Mouse (Mus musculus): Measurements from ENCODE around the gene Tns1. TPM values are rescaled to one million over a fixed set of nuclear protein-coding genes. Genes with fewer than 3 reads are reported as not detected.

Tns1 gene
- total and polyA plus RNA-seq, 3 experiments = 0.11 TPM; not detected in 2

DNA sequence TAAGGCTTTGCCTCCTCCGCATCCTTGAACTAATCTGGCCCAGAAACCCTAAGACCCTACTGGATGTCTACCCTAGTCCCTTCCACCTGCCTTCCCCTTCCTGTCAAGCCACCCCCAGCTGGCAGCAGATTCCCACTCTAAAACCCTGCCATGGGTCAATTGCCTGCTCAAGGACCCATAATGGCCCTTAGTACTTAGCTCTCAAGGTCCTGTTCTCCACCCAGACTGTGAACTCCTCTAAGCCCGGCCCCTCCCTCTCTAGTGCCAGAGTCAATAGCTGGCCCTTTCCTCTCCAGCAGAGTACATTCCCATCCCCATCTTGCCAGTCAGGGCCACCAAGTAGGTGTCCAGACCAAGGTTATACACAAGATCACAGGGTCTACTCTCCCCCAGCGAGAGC, 115.3 kb downstream of the Tns1 start:
- Histone ChIP-seq H3K9ac (ENCODE audit: control insufficient read depth, low read depth, low read length, poor library complexity, severe bottlenecking) (no peak overlapping the region), H3K79me2 (ENCODE audit: control insufficient read depth, insufficient read depth, low read length, poor library complexity) (no peaks in the 10 kb centered on the region), H3K27ac (ENCODE audit: control insufficient read depth, low read depth, low read length) (no peak overlapping the region), H3K36me3 (ENCODE audit: control insufficient read depth in 1 of 2, insufficient read depth in 2 of 2, low read length in 2 of 2) (no peaks in the 10 kb centered on the region), H3K4me1 (ENCODE audit: control insufficient read depth in 1 of 2, insufficient read depth in 2 of 2, low read length in 2 of 2) (no peaks in the 10 kb centered on the region), H3K9me3 (replicated peaks; ENCODE audit: insufficient read depth, low read length) (no peaks in the 10 kb centered on the region), H3K27me3 (ENCODE audit: control insufficient read depth in 1 of 2, insufficient read depth in 2 of 2, low read length in 2 of 2) (no peaks in the 10 kb centered on the region), H3K4me3 (ENCODE audit: control insufficient read depth in 1 of 2, insufficient read depth in 1 of 2, low read depth in 2 of 2, low read length in 2 of 2) (no peak overlapping the region)
- DNase-seq (ENCODE audit: low read depth, low spot score) = no peak
- TF ChIP-seq MAX (IDR thresholded peaks at IDR 0.05; ENCODE audit: low read length) (no peak), ZKSCAN1 (IDR thresholded peaks at IDR 0.05; ENCODE audit: low read depth, low read length) (no peak), RAD21 (IDR thresholded peaks at IDR 0.05; ENCODE audit: low read depth, low read length) (no peak), ZC3H11A (IDR thresholded peaks at IDR 0.05; ENCODE audit: low read depth, low read length) (no peak), ZMIZ1 (IDR thresholded peaks at IDR 0.05; ENCODE audit: low read depth, low read length) (no peak), UBTF (IDR thresholded peaks at IDR 0.05; ENCODE audit: borderline replicate concordance, insufficient read depth, low read depth, low read length) (no peak), ZNF384 (IDR thresholded peaks at IDR 0.05; ENCODE audit: low read depth, low read length) (no peak)

DNA sequence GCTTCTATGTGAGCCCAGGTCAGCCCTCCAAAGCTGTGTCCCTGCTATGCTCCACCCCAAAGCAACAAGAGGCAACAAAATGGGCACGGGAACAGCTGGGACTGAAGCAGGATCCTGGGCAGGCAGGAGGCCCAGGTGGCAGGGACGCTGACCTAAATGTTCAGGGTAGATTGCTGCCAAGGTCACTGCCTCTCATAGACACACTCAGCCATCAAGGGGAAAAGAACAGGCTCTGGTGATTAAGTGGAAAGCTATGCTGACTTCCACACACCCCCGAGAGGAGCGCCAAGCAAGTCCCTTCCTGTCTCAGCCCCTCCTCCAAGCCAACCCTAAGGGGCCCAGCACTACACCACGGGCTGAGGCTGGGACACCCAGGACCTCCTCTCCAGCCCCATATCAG, 115.8 kb downstream of the Tns1 start:
- Histone ChIP-seq H3K27ac (ENCODE audit: control insufficient read depth, low read depth, low read length) (no peak overlapping the region), H3K27me3 (ENCODE audit: control insufficient read depth in 1 of 2, insufficient read depth in 2 of 2, low read length in 2 of 2) (no peaks in the 10 kb centered on the region), H3K4me3 (ENCODE audit: control insufficient read depth in 1 of 2, insufficient read depth in 1 of 2, low read depth in 2 of 2, low read length in 2 of 2) (no peak overlapping the region), H3K79me2 (ENCODE audit: control insufficient read depth, insufficient read depth, low read length, poor library complexity) (no peaks in the 10 kb centered on the region), H3K9ac (ENCODE audit: control insufficient read depth, low read depth, low read length, poor library complexity, severe bottlenecking) (no peak overlapping the region), H3K9me3 (replicated peaks; ENCODE audit: insufficient read depth, low read length) (no peaks in the 10 kb centered on the region), H3K4me1 (ENCODE audit: control insufficient read depth in 1 of 2, insufficient read depth in 2 of 2, low read length in 2 of 2) (no peaks in the 10 kb centered on the region), H3K36me3 (ENCODE audit: control insufficient read depth in 1 of 2, insufficient read depth in 2 of 2, low read length in 2 of 2) (no peaks in the 10 kb centered on the region)
- no peak for DNase-seq (ENCODE audit: low read depth, low spot score)
- no peak for TF ChIP-seq KAT2A (conservative IDR thresholded peaks at IDR 0.05; ENCODE audit: low read depth, low read length)
- no peak for TF ChIP-seq NELFE (IDR thresholded peaks at IDR 0.05; ENCODE audit: low read depth, low read length)
- TF ChIP-seq MYC (IDR thresholded peaks at IDR 0.05; ENCODE audit: low read depth, low read length) = no peak
- no peak for TF ChIP-seq RAD21 (IDR thresholded peaks at IDR 0.05; ENCODE audit: low read depth, low read length)
- no peak for TF ChIP-seq ETS1 (IDR thresholded peaks at IDR 0.05; ENCODE audit: low read depth, low read length)
- TF ChIP-seq TCF12 (IDR thresholded peaks at IDR 0.05; ENCODE audit: low read depth, low read length) = no peak
- no peak for TF ChIP-seq GATA1 (IDR thresholded peaks at IDR 0.05; ENCODE audit: low read depth, low read length)
- no peak for TF ChIP-seq ELF1 (IDR thresholded peaks at IDR 0.05; ENCODE audit: low read depth, low read length)
- TF ChIP-seq MAZ (IDR thresholded peaks at IDR 0.05; ENCODE audit: low read depth, low read length) = no peak
- no peak for TF ChIP-seq EP300 (IDR thresholded peaks at IDR 0.05; ENCODE audit: low read depth in 1 of 2, low read length in 2 of 2)
- TF ChIP-seq UBTF (IDR thresholded peaks at IDR 0.05; ENCODE audit: borderline replicate concordance, insufficient read depth, low read depth, low read length) = no peak
- no peak for TF ChIP-seq CHD2 (IDR thresholded peaks at IDR 0.05; ENCODE audit: low read length)
- no peak for TF ChIP-seq MEF2A (IDR thresholded peaks at IDR 0.05; ENCODE audit: extremely low read depth, insufficient replicate concordance, low read depth, low read length, poor library complexity, severe bottlenecking)
- TF ChIP-seq SIN3A (IDR thresholded peaks at IDR 0.05; ENCODE audit: low read length) = no peak
- no peak for TF ChIP-seq USF1 (IDR thresholded peaks at IDR 0.05; ENCODE audit: low read depth, low read length)
- TF ChIP-seq POLR2AphosphoS5 (IDR thresholded peaks at IDR 0.05; ENCODE audit: borderline replicate concordance, low read depth, low read length) = no peak
